Mouse (Mus musculus): Measurements from ENCODE around the gene Gm8660. TPM values are rescaled to one million over a fixed set of nuclear protein-coding genes. Genes with fewer than 3 reads are reported as not detected.

Gene Gm8660
- total RNA-seq (2023): not detected

DNA sequence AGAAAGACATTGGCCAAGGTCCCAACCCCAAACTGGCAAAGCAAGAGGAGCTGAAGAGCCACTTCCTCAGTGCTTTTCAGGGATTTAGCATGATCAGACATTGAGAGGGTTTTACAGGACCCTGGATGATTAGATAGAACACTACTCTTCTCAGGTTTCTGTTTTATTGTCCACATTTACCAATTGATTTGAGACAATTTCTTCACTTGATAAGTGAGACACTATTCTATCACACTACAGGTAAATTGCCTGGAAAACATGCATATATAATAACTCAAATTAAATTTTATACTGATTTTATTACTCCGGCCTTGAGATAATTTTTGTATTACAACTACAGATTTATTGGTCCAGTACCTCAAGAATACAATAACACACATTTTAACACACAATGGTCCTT, at the start of gene Gm8660:
TSS of gene Gm8660 (minus strand) at position 101 of the 400 bp plus-strand sequence.

DNA sequence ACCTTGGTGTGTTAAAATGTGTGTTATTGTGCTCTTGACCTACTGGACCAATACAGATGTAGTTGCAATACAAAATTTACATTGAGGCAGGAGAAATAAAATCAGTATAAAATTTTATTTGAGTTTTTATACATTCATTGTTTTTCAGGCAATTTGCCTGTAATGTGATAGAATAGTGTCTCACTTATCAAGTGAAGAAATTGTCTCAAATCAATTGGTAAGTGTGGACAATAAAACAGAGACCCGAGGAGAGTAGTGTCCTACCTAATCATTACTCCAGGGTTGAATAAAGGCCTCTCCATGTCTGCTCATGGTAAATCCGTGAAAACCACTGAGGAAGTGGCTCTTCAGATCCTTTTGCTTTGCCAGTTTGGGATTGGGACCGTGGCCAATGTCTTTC, 42.4 kb upstream of the Gm8660 start, which contains the start of gene Vmn1r148:
TSS of gene Vmn1r148 (plus strand) at position 301 of the 400 bp plus-strand sequence.

DNA sequence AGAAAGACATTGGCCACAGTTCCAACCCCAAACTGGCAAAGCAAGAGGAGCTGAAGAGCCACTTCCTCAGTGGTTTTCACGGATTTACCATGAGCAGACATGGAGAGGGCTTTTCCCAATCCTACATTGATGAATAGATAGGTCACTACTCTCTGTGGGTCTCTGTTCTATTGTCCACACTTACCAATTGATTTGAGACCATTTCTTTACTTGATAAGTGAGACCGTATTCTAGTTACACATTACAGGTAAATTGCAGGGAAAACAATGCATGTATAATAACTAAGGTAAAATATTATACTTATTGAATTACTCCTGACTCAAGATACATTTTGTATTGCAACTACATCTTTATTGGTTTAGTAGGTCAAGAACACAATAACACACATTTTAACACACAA, 41.2 kb downstream of the Gm8660 start, which contains the start of gene Gm4187:
TSS of gene Gm4187 (minus strand) at position 101 of the 400 bp plus-strand sequence.

Other genes starting within 250 kb of the Gm8660 start
- not detected for gene Gm10666, start 236.3 kb downstream of the Gm8660 start, total RNA-seq (2023)
- gene Vmn1r142, start 207.0 kb downstream of the Gm8660 start, total RNA-seq (2023): not detected
- gene Vmn1r143, start 181.7 kb downstream of the Gm8660 start, total RNA-seq (2023): not detected
- not detected for gene Gm8653, start 169.8 kb downstream of the Gm8660 start, total RNA-seq (2023)
- gene Gm8453, start 141.6 kb downstream of the Gm8660 start, total RNA-seq (2023): not detected
- not detected for gene Gm4187, start 41.3 kb downstream of the Gm8660 start, total RNA-seq (2023)
- not detected for gene Vmn1r148, start 42.5 kb upstream of the Gm8660 start, total RNA-seq (2023)
- not detected for gene Vmn1r149, start 67.2 kb upstream of the Gm8660 start, total RNA-seq (2023)
- gene Gm10665, start 93.0 kb upstream of the Gm8660 start, total RNA-seq (2023): not detected
- not detected for gene Vmn1r151, start 128.6 kb upstream of the Gm8660 start, total RNA-seq (2023)
- gene Vmn1r152, start 151.9 kb upstream of the Gm8660 start, total RNA-seq (2023): not detected
- gene Gm8677, start 163.8 kb upstream of the Gm8660 start, total RNA-seq (2023): not detected
- gene Gm4201, start 194.3 kb upstream of the Gm8660 start, total RNA-seq (2023): not detected
- gene Gm4565, start 217.1 kb upstream of the Gm8660 start, total RNA-seq (2023): not detected

Measured in B cell, adult 67 days (primary cell).